Mouse (Mus musculus) thymus, postnatal 25 days (tissue): ENCODE results near the gene Mfap1b.
"Not testable (repeated sequence)": the region's sequence is repeated elsewhere in the genome, so short reads cannot be mapped to it uniquely, and the experiment has no call there.

ENCODE experiments used
- DNase-seq: peaks from one replicate; pipeline ENCODE4 v3.0.0; 2022

Gene Mfap1b

DNA sequence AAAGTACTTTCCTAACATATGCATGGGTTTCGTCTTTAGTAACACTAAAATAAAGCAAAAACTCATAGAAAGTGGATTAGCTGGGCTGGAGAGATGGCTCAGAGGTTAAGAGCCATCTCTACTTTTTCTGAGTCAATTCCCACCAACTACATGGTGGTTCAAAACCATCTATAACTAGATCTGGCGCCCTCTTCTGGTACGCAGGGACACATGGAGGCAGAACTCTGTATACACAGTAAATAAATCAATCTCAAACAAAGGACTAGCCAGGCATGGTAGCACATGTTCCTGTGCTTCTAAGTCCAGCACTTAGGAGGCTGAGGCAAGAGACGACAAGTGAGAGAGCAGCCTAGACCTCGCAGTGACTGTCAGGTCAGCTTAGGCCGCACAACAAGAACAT is 4.9 kb downstream of the Mfap1b start:
- not testable (repeated sequence) for DNase-seq

DNA sequence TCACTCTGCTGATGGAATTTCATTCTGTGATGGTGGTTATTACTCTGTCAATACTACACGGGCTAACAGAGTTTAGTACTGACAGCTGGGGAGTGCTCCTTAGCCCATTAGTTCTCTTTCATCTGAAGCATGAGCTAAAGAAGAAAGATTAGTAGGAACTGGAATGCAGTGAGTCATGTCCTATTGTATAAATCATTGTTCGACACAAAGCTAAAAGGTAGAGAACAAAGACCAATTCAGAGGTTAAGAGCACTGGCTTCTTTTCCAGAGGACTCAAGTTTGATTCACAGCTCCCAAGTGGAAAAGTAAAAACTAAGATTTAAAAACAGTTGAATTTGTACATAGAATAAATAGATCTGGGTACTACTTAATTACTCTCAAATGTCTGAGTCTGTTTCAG is 13.8 kb downstream of the Mfap1b start:
- no peak for DNase-seq

DNA sequence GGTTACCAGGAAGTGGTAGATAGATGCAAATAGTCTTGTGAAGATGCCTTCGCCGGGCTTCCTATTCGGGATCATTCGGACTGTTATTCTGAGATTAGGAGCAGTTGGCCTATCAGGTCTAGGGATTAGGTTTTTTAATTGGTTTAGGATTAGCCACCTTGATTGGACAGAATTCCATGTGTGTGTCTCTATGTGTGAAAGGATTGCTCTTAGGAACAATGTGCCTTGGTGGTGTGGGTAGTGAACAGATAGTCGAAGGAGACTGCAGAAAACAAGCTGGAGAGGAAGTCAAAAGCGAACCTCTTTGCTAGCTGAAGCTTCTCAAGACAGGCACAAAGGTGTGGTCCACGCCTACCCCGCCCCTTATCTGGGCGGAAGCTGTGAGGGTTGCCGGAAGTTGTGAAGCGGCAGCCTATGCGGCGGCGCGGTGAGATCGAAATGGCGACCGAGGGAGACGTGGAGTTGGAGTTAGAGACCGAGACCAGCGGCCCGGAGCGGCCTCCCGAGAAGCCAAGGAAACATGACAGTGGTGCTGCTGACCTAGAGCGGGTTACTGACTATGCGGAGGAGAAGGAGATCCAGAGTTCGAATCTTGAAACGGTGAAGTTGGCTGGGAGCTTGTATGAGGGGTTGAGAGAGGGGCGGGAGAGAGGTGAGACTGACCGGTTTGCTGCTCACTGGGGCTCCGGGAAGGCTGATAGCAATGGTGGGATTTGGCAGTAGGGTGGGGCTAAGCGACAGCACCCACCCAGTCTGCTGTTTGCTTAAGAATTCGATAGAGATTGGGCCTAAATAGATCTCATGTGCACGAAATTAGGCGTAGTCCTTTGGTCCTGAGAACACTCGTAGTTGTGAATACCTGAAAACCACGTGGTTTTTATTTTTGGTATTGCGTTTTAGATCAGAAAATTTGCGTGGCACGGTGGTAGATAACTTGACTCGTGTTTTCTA is 16.9 kb downstream of the Mfap1b start, which contains the start of gene Serinc4:
Gene Serinc4, minus strand, starts transcription at position 90 of the 951 bp plus-strand sequence.
- DNase-seq: peak; percentile 88

DNA sequence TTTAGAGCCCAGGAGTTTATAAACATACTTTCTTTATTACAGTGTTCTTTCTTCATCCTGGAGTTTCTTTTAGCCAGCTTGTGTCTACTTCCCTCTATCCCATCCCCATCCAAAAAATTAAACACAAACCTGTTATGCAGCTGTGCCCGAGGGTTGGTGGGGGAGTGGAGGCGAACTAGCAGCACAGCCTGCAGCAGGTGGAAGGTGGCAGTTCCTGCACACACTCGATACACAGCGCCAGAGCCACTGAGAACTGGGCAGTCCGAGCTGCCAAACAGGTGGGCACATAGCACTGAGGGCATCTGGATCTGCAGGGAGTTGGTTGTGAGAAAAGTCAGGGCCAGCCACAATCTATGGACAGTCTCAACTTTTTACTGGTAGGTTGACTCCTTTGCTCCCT is 18.3 kb downstream of the Mfap1b start:
- no peak for DNase-seq

DNA sequence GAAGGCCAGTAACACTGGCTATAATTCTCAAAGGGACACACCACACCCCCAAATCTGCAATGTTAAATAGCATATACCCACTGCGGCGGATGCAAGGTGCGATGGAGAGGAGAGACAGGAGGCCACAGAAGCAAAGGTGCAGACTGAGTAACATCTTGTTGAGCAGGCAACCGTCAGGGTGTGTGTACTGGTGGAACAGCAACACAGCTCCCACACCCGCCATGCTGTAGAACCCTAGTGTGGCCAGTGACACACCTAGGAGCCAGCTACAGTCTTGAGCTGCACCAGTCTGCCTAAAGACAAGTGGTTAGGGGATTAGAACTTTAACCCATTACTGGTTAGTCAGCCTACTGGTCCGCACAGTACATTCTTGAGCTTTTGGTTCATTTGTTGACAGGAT is 19.9 kb downstream of the Mfap1b start:
- no peak for DNase-seq

DNA sequence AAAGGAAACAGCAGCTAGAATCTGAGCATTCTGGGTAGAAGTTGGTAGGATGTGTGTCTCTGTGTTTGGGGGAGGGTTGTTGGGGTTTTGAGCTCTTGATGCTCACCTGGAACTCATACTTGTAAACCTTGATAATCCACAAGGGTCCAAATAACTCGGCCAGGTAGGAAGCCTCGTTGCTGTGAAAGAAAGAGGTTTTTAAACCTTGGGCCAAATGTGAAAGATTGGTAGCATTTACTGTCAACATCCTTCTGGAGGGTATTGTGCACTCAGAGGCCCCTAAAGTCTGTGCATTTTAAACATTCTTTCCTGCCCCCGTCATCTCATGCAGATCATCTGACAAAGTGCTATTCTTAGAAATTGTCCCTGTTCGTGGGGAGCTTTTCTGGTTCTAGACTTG is 20.9 kb downstream of the Mfap1b start, which contains the start of gene Hypk:
Gene Hypk, plus strand, starts transcription at position 301 of the 400 bp plus-strand sequence.
- no peak for DNase-seq

DNA sequence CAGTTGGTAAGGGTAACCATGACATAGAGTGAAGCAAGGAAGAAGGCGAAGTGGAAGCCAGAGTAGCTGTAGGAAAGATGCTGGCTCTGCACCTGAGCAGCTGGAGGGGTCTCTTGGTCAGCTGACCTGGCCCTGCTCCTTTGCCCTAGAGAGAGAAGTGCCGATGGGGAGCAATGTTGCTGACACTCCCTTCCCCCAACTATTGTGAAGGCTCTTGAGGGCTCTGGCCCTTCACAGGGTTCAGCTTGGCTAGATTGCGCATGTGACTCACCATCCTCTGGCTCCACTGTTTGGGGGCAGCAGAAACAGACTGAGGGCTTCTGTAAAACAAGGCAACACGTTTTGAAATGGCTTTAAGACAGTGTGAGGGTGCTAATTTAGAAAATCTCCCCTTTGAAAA is 21.5 kb downstream of the Mfap1b start:
- no peak for DNase-seq

DNA sequence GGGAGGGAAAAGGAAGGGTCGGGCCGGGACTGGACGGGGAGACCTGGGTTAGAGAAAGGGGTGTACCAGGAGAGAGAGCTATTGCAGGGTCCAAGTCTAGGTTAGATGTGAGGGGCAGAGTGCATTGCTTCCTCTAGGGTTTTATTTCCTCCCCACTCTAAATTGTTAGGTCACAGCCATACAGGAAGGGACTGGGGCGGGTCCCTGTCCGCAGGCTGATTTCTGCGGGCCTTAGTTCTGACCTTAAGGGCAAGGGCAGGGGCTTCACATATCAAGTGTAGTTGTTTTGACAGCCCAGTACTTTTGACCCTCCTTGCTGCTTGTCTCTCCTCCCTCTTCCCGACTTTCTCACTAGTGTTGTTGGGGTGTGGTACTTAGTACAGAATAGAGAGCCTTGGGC is 23.8 kb downstream of the Mfap1b start:
- no peak for DNase-seq

DNA sequence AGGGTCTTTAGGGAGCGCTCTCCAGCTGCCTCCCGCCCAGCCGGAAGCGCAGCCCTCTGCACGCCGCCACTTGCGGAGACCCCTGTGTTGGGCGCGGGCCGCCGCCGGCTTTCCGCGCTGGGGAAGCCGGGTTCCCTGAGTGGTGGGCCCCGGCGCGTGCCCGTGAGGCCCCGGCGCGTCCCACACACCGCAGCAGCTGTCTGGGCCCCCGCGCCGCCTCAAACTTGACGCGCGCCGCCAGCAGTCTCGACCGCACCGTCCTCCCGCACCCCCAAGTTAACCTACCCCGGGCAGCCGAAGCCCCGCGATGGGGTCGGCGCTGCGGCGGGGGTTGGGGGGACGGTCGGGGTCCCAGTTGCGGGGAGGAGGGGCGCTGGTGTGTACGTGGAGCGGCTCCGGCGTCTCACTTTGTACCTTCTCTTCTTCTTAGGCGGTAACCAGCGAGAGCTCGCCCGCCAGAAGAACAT is 24.3 kb downstream of the Mfap1b start:
- no peak for DNase-seq

DNA sequence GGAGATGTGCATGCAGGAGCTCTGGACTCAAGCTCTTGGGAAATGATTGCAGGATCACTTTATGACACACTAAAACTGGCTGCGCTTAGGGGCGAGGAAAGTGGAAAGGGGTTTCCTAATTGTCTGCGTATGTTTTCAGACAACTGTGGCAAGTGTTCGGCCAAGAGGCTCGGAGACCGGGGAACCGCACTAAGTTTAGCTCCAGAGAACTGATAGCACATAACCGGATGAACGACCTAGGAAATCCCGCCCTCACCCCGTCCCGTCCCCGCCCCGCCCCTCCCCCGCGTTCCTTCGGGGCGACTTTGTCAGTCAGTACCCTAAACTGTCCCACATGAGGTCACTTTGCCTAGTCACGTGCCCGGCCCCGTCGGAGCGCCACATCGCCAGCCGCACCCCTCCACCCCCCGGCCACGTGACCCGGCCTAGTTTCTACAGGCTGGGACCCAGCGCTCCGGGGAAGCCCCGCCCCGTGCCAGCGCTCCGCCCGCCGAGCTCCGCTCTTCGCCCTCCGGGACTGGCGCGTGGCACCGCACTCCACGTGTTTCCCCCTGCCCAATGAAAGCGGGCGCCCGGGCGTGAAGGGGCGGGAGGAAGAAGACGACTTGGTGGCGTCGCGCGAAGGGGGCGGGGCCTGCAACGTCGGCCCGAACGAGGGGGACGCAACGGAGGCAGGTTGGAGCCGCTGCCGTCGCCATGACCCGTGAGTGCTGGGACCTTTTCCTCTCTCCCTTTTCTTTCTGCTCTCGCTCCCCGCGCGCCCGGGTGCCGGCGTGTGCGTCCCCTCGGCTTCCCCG is 24.9 kb downstream of the Mfap1b start, which contains the start of gene Serf2:
Gene Serf2, plus strand, starts transcription at position 457 of the 797 bp plus-strand sequence.
- peak; percentile 99 for DNase-seq

DNA sequence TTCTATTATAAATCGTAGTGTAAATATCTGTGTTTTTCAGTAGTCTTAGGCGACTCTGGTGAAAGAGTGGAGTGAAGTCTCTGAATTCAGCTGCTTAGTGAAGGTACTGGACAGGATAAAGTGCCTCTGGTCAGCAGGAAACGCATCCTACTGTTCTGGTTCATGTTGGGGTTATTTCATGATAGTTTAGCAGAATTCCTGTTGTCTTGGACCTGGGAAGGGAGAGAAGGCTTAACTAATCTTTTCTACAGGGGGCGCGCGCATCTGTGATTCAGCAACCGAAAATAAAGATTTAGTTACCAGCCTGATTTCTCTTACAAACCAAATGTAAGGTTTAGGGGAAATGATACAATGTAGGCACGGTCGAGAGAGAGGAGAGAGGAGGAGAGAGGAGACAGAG is 25.7 kb downstream of the Mfap1b start:
- DNase-seq: peak; percentile 51

DNA sequence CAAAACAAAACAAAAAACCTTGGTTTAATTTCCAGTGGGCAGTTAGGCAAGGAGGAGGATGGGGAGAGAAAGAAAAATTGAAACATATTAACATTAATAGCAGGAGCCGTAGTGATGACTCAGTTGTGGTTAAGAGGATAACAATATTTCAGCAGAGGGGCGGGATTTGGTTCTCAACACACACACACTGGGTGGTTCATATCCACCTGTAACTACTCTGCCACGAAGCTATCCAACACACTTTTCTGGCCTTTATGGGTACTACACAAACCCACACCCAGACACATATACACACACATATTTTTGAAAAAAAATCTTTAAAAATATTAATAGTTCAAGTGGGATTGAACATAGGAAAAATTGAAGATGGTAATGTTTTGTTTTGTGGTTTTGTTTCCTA is 26.9 kb downstream of the Mfap1b start:
- no peak for DNase-seq

DNA sequence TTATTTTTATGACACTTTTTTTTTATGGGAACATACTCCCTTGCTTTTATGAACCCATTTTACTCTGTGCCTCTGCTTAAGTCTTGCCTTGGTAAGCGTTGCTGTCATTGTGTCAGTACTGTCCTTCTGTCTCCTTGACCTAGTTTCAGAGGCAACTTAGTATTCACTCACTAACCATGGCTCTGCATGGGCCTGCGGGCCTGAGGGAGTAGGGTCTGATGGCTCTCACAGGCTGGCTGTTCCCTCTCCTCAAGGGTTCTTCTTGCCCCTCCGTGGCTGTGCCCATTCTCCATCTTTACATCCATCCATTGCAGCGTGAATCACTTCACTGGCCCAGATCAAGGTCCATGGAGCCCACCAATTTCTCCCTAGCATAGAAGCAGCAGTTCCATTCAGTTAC is 27.4 kb downstream of the Mfap1b start:
- DNase-seq: no peak

DNA sequence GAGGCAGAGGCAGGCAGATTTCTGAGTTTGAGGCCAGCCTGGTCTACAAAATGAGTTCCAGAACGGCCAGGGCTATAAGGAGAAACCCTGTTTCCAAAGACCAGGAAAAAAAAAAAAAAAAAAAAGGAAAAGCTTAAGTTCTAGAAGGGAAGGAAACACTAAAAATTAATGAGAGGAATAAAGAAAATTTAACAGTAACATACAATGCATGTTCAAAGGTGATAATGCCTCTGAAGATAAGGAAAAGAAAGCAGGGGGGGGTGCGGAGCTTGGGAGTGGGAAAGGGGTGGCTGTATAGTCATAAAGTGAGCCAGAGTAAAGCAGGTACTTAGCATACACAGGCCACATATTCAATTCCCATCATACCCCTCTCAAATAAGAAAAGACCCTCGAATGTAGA is 28.8 kb downstream of the Mfap1b start:
- DNase-seq: no peak

DNA sequence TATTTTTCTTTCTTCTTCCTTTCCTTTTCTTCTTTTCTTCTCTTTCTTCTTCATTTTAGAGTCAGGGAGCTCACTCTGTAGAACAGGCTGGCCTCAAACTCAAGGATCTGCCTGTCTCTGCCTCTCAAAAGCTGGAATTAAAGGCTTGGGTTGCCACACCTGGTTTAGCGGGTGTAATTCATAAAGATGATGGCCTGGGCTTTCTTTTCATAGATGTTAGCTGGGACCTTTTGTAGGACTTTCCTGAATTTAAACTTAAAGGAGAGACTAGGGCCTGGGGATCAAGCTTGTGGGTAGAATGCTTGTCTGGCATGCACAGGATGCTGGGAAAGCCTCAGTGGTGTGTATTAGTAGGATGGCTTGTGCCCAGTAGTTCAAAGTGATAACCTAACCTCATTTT is 29.7 kb downstream of the Mfap1b start, which contains the start of gene Ell3:
Gene Ell3, minus strand, starts transcription at position 101 of the 400 bp plus-strand sequence.
- no peak for DNase-seq

DNA sequence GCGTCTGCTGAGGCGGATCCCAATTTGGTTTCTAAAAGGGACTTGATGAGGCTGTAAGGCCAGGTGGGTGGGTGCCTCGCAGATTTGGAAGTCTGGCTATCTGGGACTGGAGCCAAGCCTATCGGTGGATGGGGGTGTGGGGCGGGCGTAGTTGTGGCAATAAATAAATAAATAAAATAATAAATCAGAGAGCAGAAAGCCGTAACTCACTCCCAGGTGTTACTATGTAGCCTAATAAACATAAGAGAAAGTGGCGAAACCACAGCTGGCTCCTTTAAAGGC is 30.9 kb downstream of the Mfap1b start:
- no peak for DNase-seq

DNA sequence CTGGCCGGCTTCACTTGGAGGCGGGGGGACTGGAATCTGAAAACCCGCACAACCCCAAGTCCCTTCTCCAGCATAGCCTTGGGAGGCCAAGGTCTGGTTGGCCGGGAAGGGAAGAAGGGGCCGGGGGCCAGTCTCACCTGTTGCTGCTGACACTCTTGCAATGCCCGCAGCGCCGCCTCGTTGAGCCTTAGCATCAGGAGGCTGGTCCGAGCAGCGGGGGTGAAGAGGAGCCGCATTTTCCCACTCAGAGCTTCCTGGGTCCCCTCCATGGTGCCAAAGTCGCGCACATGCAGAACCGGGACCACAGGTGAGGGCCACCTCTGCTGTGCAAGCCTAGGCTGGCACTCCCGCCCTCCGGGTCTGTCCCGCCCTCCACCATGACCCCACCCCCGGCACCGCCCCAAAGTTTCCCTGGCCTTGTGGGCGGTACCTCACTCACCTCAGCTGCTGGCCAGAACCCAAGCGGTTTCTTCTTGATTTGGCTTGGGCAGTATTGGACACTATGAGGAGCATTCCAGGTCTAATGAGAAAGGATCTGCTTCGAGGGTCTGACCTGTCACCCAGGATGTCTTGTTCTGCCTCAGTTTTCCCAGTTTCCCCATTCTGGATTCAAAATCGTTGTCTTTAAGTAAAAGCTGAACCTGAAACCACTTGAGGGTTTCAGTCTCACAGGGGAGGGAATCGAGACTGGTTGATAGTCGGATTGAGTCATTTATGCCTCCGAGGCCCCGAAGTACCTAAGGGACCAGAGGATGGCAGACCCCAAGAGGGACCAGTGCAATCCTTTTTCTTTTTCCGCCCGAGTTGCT is 31.4 kb downstream of the Mfap1b start:
- peak; percentile 55 for DNase-seq

DNA sequence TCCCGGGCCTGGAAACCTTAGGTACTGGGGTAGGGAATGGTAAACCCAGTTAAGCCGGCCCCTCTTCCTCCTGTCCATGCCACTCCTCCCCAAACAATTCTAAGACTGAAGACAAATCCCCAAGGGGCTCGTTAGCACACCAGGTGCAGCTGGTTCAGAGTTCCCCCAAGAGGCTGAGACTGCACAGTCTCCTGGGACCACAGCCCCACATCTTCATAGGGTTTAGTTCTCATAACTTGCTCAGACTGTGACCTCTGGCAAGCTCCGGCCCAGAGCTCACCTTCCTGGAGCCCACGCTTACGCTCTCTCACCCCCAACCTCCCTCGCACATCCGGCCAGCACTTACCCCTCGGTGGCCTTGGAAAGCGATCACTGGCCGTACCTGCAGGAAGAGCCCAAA is 32.1 kb downstream of the Mfap1b start:
- DNase-seq: no peak

DNA sequence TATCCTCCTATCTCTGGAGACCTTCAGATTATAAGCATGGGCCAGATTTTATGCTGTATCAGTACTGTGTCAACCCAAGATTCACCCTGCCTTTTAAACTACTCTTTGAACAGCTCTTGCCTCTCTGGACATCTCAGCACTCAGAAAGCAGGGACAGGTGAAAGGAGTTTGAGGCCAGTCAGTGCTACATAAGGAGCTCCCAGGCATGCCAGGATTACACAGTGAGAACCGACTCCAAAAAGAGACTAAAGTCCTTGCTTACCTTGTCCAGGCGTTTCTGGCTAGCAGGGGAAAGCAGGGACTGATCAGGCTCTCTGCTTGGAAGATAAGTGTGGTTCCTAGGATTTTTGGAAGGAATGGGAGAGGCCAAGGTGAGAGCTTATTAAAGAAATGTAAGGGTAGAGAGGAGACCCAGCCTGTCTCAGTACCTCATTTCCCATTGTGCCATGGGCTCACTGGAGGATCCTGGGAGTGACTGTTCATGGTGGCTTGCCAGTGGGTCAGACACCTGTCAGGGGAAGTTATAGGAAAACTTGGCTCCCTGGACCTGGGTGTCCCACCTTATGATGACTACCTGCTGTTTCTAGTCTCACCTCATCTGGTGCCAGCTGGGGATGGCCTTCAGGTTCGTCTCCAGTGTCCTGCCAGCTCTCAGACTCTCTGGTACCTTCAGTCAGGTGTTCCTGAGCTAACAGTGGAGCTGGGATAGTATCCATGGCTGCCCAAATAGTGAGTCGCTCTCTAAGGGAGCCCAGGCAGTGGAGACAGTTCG is 32.8 kb downstream of the Mfap1b start:
- no peak for DNase-seq

DNA sequence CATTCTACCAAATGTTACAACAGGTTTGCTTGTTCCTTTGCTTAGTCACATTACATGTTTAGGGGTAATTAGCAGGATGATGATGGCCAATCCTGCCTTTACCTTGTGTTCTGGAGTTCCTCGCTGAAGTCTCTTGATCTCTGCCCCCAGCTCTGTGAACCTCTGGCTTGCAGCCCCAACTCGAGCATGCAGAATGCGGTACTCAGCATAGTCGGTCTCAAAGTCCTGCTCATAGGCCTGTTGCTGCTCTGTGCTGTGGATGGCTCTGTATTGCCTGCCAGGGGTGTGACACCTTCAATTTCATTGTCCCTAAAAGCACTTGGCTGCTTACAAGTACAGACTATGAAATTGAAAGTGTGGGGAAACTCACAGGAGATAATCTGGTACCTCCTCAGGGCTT is 34.1 kb downstream of the Mfap1b start:
- DNase-seq: no peak

DNA sequence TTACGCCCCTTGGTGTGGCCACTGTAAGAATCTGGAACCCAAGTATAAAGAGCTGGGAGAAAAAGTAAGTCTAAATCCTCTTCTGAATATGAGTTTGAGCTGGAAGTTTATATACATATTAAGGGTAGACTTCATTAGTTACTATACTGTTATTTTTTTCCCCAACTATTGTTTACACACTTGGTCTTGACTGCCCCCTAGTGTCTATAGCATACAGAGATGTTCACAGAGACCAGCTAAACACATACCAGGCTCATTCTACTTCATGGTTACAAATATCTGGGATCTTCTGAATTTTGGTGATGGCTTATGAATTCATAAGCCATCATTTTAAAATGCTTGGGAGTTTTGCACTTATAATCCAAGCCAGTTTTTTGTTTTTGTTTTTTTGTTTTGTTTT is 39.0 kb downstream of the Mfap1b start:
- DNase-seq: no peak

DNA sequence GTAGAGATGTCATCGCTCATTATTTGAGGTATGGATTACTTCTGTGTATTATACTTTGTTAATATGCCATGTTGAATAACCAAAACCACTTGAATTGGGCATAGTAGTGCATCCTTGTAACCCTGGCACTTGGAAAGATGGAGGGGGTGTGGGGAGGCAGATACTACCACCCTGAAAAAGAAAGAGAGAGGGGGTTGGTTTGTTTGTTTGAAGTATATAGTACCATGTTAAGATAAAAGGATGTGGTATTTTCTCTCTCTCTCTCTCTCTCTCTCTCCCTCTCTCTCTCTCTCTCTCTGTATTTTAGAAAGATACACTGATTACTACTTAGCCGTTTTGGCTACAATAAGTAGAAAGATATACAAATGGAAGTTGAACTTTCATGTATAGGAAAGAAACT is 48.0 kb downstream of the Mfap1b start:
- no peak for DNase-seq
